Mouse (Mus musculus): ENCODE measurements around the gene Lepr.

GRCm38 (mm10) chr4:101721705-101722104, 4.5 kb downstream of the Lepr start:
- TF ChIP-seq POLR2A (IDR thresholded peaks at IDR 0.05; ENCODE audit: insufficient read depth, low read depth, low read length) (no peak), CTCF (IDR thresholded peaks at IDR 0.05; ENCODE audit: insufficient read depth, low read depth, low read length) (no peak)

All from olfactory bulb, adult 2 months (tissue).